Mouse (Mus musculus) thymus, postnatal 14 days (tissue): ENCODE measurements around the gene Spryd4.
"Not testable (repeated sequence)": the region's sequence is repeated elsewhere in the genome, so short reads cannot be mapped to it uniquely, and the experiment has no call there.

ENCODE experiments used
- DNase-seq: peaks from one replicate; pipeline ENCODE4 v3.0.0; 2021

The Spryd4 gene

DNA sequence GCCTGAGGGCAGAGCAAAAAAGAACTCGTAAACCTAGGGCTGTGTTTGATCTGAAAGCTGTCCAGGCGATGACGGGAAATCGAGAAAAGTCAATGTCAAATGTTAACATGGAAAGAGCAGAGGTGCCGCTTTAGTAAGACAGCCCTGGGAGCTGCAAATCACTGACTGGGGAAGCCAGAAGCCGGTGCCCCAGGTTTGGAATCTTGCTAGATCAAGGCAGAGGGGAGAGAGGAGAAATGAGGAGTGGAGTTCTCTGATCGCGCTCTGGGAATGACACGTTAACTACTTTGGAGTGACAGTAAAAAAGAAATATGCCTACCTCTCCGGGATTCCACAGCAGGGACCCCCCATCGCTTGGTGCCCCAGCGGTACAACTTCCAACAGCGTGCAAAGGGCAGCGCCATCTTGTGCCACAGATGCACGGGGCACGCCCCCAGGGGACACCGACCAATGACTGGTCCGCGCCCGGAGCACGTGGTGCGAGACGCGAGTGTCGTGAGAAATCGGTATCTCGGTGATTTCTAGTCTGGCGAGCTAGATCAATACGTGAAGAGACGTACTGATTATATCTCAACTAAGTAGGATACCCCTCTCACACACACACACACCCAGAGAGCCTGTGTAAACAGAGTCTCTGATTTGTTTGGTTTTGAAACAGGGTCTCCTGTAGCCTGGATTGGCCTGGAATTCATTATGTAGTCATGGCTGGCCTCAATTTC is at the start of gene Spryd4:
Spryd4 (minus strand) TSS at position 418 of the 719 bp plus-strand sequence.
- peak; percentile 91 for DNase-seq

DNA sequence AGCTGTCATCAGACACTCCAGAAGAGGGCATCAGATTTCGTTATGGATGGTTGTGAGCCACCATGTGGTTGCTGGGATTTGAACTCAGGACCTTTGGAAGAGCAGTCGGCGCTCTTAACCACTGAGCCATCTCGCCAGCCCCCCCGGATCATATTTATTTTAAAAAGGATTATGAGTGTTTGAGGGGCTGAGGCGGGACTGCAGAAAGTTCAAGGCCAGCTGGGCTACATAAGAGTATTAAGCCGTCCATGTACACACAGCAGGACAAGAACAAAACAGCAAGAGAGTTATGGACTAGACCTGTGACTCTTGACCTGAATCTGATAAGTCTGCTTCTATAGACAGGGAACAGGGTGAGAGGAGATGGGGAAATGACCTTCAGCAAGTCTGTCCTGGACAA is 48.8 kb upstream of the Spryd4 start:
- not testable (repeated sequence) for DNase-seq

GRCm38 (mm10) chr10:128259946-128260345 is 48.3 kb upstream of the Spryd4 start:
- DNase-seq: peak; percentile 25

- DNase-seq: peak; percentile 37
Observed at GRCm38 (mm10) chr10:128258953-128259352, 47.3 kb upstream of the Spryd4 start.

- no peak for DNase-seq
Observed at GRCm38 (mm10) chr10:128256328-128256727, 44.7 kb upstream of the Spryd4 start.

DNA sequence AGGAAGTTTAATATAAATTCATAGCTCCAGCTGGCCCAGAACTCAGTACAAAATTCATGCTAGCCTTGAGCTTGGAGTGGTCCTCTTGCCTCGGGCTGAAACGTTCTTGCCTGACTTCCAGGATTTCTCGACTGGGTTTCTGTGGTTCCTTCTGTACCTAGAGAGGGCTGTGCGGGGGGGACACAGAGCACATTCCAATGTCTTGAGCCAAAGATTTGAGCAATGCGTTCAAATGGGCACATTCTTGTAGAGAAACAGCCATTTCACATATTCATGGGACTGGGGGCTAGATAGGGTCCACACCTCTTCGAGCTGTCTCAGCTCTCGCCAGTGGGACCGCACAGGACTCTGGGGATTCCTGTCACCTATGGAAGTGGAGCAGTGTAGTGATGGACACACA is 44.3 kb upstream of the Spryd4 start:
- DNase-seq: no peak

GRCm38 (mm10) chr10:128253677-128254255 is 42.2 kb upstream of the Spryd4 start, which contains the start of gene Apon:
Apon (plus strand) TSS chr10:128254096.
- DNase-seq: no peak

DNA sequence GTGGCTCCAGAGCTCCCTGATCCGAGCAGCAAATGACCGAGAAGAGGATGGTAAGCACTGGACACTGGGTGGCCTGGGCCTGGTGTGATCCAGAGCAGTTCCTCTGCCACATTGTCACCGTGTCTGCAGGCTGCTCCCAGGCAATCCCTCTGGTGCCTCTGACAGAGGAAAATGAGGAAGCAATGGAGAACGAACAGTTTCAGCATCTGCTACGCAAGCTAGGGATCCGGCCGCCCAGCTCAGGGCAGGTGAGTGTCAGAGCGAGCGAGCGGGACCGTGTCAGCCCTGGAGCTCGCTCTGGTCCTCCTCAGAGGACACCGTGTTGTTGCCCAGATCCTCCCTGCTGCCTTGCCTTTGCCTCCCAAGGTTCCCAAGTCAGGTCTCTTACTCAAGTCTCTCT is 39.0 kb upstream of the Spryd4 start:
- DNase-seq: no peak

DNA sequence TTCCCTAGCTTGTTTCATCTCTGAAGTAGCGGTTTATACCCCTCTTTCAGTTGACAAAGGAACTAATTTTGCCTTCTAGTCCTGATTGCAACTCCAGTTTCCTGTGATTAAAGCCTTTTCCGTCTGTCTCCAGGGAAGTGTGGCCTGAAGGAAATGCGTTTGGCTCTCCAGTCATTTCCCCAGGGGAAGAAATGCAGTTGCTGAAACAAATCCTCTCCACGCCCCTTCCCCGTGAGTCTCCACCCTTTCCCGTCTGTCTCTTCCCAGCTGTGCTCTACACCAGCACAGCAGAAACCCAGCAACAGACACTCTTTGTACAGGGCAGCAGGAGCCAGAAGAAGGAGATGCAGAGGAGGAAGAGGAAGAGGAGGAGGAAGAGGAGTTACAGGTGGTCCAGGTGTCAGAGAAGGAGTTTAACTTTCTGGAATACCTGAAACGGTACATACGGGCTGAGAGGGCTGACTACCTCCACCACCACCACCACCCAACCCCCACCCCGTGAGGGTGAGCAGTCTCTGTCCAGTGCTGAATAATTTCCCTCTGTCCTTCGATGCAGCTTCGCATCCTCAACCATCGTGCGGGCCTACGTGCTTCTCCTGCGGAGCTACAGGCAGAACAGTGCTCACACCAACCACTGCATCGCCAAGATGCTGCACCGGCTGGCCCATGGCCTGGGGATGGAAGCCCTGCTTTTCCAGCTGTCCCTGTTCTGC is 35.6 kb upstream of the Spryd4 start:
- DNase-seq: no peak

DNA sequence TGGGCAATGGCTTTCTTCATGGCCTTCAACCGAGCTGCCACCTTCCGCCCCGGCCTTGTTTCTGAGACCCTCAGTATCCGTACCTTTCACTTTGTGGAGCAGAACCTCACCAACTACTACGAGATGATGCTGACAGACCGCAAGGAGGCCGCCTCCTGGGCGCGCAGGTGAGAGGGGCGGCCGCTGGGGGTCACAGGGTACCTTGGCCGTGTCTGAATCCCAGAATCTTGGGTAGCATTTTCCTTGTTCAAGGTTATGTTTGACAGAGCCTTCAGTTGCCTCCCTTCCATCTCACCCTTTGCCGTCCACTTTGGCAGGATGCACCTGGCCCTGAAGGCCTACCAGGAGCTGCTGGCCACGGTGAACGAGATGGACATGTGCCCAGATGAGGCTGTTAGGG is 32.5 kb upstream of the Spryd4 start:
- DNase-seq: no peak

DNA sequence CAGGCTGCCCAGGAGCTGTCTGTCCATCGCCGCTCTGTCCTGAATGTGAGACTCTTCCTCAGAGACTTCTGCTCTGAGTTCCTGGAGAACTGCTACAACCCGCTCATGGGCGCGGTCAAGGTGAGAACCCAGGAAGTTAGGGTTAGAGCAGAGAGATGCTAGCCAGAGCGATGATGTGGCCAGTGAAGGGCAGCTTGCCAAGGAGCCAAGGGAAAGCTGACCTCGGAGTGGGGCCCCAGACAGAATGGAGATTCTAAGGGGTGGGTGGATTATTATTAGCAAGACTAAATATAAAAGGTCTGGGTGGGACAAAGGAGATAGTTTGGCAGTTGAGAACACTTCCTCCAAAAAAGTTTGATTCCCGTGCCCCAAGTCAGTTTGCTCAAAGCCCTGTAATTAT is 31.6 kb upstream of the Spryd4 start:
- DNase-seq: no peak

DNA sequence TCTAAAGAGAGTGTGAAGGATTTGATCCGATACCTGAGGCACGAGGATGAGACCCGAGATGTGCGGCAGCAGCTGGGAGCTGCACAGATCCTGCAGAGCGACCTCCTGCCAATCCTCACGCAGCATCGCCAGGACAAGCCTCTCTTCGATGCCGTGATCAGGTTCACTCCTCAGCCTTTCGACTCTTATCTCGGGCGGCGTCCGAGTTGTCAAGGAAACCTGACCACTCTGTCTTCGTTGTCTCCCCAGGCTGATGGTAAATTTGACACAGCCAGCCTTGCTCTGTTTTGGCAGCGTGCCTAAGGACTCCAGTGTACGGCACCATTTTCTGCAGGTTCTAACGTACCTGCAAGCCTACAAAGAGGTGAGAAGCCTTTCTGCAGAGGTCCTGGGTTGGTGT is 28.5 kb upstream of the Spryd4 start:
- no peak for DNase-seq

DNA sequence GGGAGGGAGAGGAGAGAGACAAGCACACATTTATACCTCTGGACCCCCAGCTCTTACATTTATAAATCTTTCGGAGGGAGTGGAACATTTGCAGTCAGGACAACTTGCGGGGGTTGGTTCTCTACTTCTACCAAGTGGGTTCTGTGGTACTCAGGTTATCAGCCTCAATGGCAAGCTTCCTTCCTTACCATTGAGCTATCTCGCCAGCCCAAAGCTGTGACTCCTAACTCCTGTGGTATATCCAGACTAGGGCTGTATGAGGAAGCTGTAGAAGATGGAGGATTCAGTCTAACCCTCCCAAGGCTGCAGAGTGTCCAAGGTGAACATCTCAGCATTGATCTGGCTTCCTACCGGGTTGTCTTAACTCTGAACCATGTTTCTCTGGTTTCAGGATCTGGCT is 27.5 kb upstream of the Spryd4 start:
- DNase-seq: no peak

- DNase-seq: peak; percentile 12
Observed at GRCm38 (mm10) chr10:128237807-128238480, 26.3 kb upstream of the Spryd4 start.

DNA sequence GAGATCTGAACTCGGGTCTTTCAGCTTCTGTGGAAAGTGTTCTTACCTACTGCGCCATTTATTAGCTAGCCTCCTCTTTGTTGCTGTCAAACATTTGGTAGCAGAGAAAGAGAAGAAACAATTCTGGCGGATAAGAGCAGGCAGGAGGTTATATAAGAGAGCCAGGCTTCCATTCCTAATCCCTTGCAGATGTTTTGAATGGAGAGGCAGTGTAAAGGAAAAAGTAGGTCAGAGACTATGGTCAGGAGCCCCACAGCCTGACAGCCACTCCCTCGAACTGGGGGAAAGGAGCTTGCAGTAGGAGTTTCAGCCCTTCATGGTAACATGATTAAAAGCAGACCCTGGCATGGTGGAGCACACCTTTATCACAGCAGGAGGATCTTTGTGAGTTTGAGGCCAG is 24.7 kb upstream of the Spryd4 start:
- no peak for DNase-seq

DNA sequence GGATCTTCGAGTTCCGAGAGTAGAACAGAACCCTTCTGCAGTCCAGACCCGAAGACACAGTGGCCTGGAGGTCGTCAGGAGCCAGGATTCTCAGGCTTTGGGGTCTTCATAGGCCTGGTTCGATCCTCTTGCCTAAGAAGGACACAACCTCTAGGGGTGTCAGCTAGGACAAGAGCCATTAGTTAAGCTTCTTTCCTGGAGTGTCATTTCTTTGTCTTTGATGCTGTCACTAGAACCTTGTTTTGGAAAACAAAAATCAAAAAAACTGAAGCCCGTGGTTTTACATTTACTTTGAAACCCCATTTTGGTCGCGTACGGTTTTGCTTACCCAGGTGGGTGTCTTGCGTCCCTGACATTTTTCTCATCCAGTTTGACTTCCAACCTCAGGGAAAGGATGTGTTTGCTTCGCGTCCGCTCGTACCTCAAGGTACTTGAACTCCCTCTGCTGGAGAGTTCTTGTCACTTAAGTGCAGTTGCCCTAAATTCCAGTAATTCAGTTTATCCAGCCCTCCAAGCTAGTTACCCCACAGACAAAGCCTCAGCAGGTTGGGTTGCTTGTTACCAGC is 20.9 kb upstream of the Spryd4 start:
- DNase-seq: peak; percentile 71

GRCm38 (mm10) chr10:128231697-128232419 is 20.3 kb upstream of the Spryd4 start, which contains the start of gene Timeless:
Timeless (plus strand) TSS chr10:128232065.
- DNase-seq: peak; percentile 92

GRCm38 (mm10) chr10:128231146-128231545 is 19.5 kb upstream of the Spryd4 start:
- peak; percentile 29 for DNase-seq

DNA sequence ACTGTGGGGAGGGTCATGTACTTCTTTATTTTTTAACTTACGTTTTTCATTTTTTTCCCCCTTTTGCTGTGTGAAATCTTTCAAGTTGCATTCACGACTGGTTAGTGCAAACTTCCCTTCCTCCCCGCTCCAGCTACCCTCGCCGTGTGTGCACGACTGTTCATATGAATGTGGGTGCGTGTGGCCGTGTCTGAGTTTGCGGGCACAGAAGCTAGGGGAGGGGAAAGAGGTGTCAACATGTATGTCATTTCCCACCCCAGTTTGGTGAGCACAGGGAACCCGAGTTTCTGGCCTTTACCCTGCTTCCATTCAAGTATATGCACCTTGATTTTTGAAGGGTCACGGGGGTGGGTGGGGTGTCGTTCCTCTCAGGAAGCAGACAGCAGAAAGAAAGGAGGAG is 19.0 kb upstream of the Spryd4 start:
- DNase-seq: peak; percentile 41

DNA sequence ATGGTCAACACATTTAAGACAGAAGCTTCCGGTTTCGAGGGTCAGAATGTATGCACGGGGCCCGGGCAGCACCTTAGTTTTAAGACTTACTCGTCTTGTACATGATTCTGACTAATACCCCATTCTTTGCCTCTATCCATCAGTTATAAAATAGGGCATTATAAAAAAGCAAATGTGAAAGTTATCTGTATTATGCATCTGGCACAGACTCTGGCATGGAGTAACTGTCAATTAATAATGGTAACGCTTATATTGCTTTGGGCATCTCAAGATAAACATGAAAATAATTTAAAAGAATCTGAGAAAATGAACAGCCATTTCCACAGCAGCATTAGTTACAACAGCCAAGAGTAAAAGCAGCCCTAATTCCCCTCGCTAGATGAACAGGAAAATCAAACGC is 16.4 kb upstream of the Spryd4 start:
- DNase-seq: no peak

DNA sequence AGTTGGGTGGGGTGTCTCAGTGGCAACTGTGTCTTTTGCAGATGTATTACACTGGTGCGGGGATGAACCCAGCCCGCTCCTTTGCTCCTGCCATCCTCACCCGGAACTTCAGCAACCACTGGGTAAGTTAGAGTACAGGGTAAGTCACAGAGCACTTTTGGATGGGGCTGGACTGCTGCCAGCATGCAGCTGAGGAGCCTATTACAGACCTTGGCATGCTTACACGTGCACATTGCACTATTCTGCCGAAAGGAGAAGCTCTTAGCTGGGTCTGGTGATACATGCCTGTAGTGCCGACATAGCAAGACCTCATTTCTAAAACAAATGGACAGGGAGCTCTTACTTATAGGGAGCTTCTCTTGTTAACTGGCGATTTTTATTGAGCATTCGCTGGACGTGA is 16.0 kb upstream of the Spryd4 start:
- no peak for DNase-seq

DNA sequence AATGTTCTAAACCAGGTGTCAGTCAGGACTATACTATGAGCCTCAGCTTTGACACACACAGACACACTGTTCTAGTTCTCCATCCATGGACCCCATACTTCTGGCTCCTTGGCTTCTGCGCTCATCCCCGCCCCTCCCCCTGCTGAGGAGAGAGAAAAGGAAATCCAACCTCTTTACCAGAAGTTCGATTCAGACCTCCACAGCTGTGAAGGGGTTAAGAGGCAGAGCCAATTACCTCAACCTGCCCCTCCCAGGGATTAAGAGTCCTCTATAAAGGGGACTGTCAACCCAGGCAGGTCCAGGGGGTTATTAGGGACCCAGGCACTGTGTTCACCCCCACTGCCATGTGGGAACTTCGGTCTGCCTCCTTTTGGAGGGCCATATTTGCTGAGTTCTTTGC is 13.9 kb upstream of the Spryd4 start, which contains the start of gene Mip:
Mip (plus strand) TSS at position 301 of the 400 bp plus-strand sequence.
- no peak for DNase-seq
